In the genomic region with DNA sequence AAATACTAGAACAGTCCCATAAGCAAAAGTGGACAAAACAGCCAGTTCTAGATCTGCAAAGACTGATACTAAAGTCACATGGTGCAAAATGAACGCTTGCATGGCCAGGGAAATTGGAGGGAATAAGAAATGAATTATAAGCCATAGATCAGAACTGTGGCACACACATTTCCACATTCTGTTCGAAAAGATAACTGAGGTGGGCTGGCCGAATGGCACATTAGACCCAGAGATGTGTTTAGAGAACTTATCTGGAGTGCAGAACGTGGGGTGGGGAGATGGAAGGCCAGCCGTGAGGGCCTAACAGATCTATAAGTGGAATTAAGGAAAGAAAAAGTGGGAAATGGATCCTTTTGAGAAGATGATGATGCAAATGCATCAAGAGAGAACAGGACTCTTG, we compare ENCODE assay signal across 25 mouse cellular contexts.
"Had no signal": no experiment of that assay in that cellular context is flagged by ENCODE, and none has a peak within 500 bp of the region (broad histone marks: within the 10 kb centered on the region; RNA-seq: fewer than 3 reads in every experiment).

No protein-coding gene starts in this region.

- H3K4me2 ChIP-seq: heart, embryonic 11.5 days; heart, embryonic 13.5 days; heart, embryonic 15.5 days; hindbrain, embryonic 12.5 days; hindbrain, embryonic 14.5 days; intestine, embryonic 15.5 days; limb, embryonic 13.5 days; limb, embryonic 15.5 days had no signal

- H3K36me3 ChIP-seq: heart, embryonic 15.5 days had no signal

- H3K27ac ChIP-seq: heart, adult 2 months; heart, embryonic 13.5 days; heart, embryonic 15.5 days; hindbrain, embryonic 10.5 days; hindbrain, embryonic 12.5 days; hindbrain, embryonic 14.5 days; intestine, embryonic 15.5 days; kidney, postnatal 0 days; limb, embryonic 13.5 days; limb, embryonic 15.5 days had no signal

- H3K27me3 ChIP-seq: heart, embryonic 13.5 days; heart, embryonic 15.5 days; hindbrain, embryonic 12.5 days; intestine, embryonic 15.5 days; limb, embryonic 13.5 days; limb, embryonic 15.5 days had no signal

- H3K9me3 ChIP-seq: heart, embryonic 13.5 days; heart, embryonic 15.5 days; hindbrain, embryonic 10.5 days; hindbrain, embryonic 12.5 days; intestine, embryonic 15.5 days; limb, embryonic 13.5 days; limb, embryonic 15.5 days had no signal

- DNase-seq: gastrocnemius, postnatal 14 days; gastrocnemius, postnatal 36 days; heart, adult 11 months; heart, adult 2 months; heart, postnatal 4 days; kidney, adult 18-20 months; kidney, adult 8-10 months; kidney, postnatal 14 days; kidney, postnatal 36 days; layer of hippocampus, adult 9-11 months; layer of hippocampus, postnatal 36 days; left cerebral cortex, postnatal 4 days had no signal

- H3K4me3 ChIP-seq: heart, adult 2 months; heart, embryonic 13.5 days; heart, embryonic 15.5 days; hindbrain, embryonic 10.5 days; hindbrain, embryonic 12.5 days; intestine, embryonic 15.5 days; limb, embryonic 13.5 days; limb, embryonic 15.5 days had no signal

- ATAC-seq: hindbrain, embryonic 16.5 days; inflammation-experienced regulatory T-cells, adult 6 months; intestine, embryonic 15.5 days; intestine, postnatal 0 days had no signal

- H3K4me1 ChIP-seq: intestine, embryonic 15.5 days; limb, embryonic 15.5 days had no signal

- H3K9ac ChIP-seq: heart, embryonic 13.5 days; heart, embryonic 15.5 days; hindbrain, embryonic 12.5 days; hindbrain, embryonic 14.5 days; intestine, embryonic 15.5 days; limb, embryonic 13.5 days; limb, embryonic 15.5 days had no signal
